In the genomic region with DNA sequence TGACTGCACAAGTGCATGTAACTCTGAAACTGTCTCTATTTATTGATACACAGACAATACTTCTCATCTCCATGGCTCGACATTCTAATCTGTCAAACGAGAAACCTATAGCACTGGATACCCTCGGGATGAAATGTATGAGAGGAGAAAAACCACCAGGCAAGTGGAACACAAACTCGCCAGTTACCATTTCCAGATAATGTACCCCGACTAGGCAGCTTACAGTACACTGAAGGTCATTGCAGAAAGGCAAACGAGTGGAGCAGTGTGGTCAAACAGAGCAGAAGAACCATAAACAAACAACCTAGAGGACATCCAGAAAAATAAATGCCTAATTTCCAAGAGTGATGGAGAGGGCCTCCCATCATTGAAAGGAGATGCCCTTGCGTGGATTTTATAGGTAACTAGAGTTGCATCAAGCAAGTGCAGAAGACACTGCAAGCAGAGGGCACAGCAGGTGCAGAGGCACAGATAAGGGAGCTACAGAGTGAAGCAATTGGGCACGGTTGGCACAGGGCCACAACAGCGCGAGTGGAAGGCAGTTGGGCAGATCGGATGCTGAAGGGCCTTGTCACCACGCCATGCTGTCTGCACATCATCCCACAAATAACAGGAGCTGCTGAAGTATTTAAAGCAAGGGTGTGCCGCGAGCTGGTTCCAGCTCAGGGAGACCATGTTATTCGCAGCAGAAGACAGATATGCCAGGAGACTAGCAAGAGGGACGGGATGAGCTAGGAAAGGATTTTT, we compare ENCODE assay signal across 9 mouse cellular contexts.
DNase-seq lines count a peak whose midpoint lies in the region; ATAC-seq and TF ChIP-seq lines count a peak whose summit lies in the region.
"Had no signal": no experiment of that assay in that cellular context is flagged by ENCODE, and none has a peak within 500 bp of the region (broad histone marks: within the 10 kb centered on the region; RNA-seq: fewer than 3 reads in every experiment).

No protein-coding gene starts in this region.

- no peak overlapping the region for H3K27ac ChIP-seq in forebrain, embryonic 15.5 days (replicated peaks)
- no peak overlapping the region for H3K27ac ChIP-seq in forebrain, embryonic 12.5 days
- no peak overlapping the region for H3K27ac ChIP-seq in cortical plate, adult 2 months (ENCODE audit: insufficient read depth, low read length)
- peak overlapping the region; percentile 71 for H3K27ac ChIP-seq in heart, embryonic 16.5 days (ENCODE audit: low read length)
- H3K27ac ChIP-seq in liver, postnatal 0 days (ENCODE audit: low read depth): peak overlapping the region; percentile 65
- H3K27ac ChIP-seq: embryonic facial prominence, embryonic 12.5 days had no signal

- ATAC-seq in forebrain, embryonic 15.5 days (replicated peaks): 0 out of 2 replicates have a peak, but pooled peaks have one; percentile 60
- ATAC-seq in forebrain, embryonic 12.5 days (ENCODE audit: low FRiP score): no peak
- peak; percentile 94 for ATAC-seq in heart, embryonic 16.5 days (replicated peaks; ENCODE audit: extremely low read depth, insufficient read depth, low FRiP score)
- ATAC-seq in liver, postnatal 0 days: peak; percentile 97

- peak; percentile 95 for TF ChIP-seq EP300 in liver, postnatal 0 days (IDR thresholded peaks at IDR 0.05; ENCODE audit: low read depth)

- H3K4me1 ChIP-seq in forebrain, embryonic 15.5 days: peaks cover 19% of the 10 kb centered on the region
- peaks cover 11% of the 10 kb centered on the region for H3K4me1 ChIP-seq in forebrain, embryonic 12.5 days
- H3K4me1 ChIP-seq in cortical plate, adult 2 months (ENCODE audit: control insufficient read depth, insufficient read depth, low read length): peaks cover 4% of the 10 kb centered on the region
- H3K4me1 ChIP-seq in heart, embryonic 16.5 days (ENCODE audit: control insufficient read depth, insufficient read depth, low read length): peaks cover 17% of the 10 kb centered on the region
- H3K4me1 ChIP-seq in liver, postnatal 0 days (ENCODE audit: insufficient read depth): peaks cover 10% of the 10 kb centered on the region

- no peak overlapping the region for H3K9ac ChIP-seq in forebrain, embryonic 15.5 days (replicated peaks)
- no peak overlapping the region for H3K9ac ChIP-seq in forebrain, embryonic 12.5 days
- H3K9ac ChIP-seq in heart, embryonic 16.5 days (ENCODE audit: low read length): no peak overlapping the region
- no peak overlapping the region for H3K9ac ChIP-seq in liver, postnatal 0 days (replicated peaks)
- H3K9ac ChIP-seq: embryonic facial prominence, embryonic 12.5 days had no signal

- no peak overlapping the region for H3K4me2 ChIP-seq in forebrain, embryonic 15.5 days (replicated peaks)
- no peak overlapping the region for H3K4me2 ChIP-seq in forebrain, embryonic 12.5 days
- H3K4me2 ChIP-seq in heart, embryonic 16.5 days (ENCODE audit: low read depth, low read length): peak overlapping the region; percentile 33
- peak overlapping the region; percentile 31; the same call in 1 of the 2 replicates for H3K4me2 ChIP-seq in liver, postnatal 0 days (ENCODE audit: low read depth, low read length)
- H3K4me2 ChIP-seq: embryonic facial prominence, embryonic 12.5 days had no signal

- peak; percentile 53 for DNase-seq in Muller cell, postnatal 12 days (ENCODE audit: inconsistent ontology term)
- peak; percentile 89 for DNase-seq in liver, postnatal 0 days
- DNase-seq in thymus, postnatal 36 days: peak; percentile 22 to 40
- no peak for DNase-seq in urinary bladder, adult 18-20 months (ENCODE audit: low spot score in 2 of 2)

- WGBS in forebrain, embryonic 15.5 days: 63% methylated on average over 16 of the region's 16 CpGs
- WGBS in forebrain, embryonic 12.5 days: 88% methylated on average over 16 of the region's 16 CpGs
- WGBS in heart, embryonic 16.5 days: 33% methylated on average over 16 of the region's 16 CpGs
- WGBS in liver, postnatal 0 days (ENCODE audit: insufficient replicate concordance): 37% methylated on average over 16 of the region's 16 CpGs

- H3K27me3 ChIP-seq in forebrain, embryonic 15.5 days: no peaks in the 10 kb centered on the region
- 0 out of 2 replicates have a peak, but pooled peaks cover 10% of the 10 kb centered on the region for H3K27me3 ChIP-seq in forebrain, embryonic 12.5 days
- H3K27me3 ChIP-seq in heart, embryonic 16.5 days (ENCODE audit: control insufficient read depth, insufficient read depth, low read length): no peaks in the 10 kb centered on the region
- no peaks in the 10 kb centered on the region for H3K27me3 ChIP-seq in liver, postnatal 0 days (ENCODE audit: insufficient read depth, low read length)
- H3K27me3 ChIP-seq: embryonic facial prominence, embryonic 12.5 days had no signal

- no peaks in the 10 kb centered on the region for H3K9me3 ChIP-seq in forebrain, embryonic 15.5 days
- no peaks in the 10 kb centered on the region for H3K9me3 ChIP-seq in forebrain, embryonic 12.5 days
- no peaks in the 10 kb centered on the region for H3K9me3 ChIP-seq in heart, embryonic 16.5 days (replicated peaks; ENCODE audit: control insufficient read depth, low read length)
- H3K9me3 ChIP-seq in liver, postnatal 0 days (ENCODE audit: low read length): no peaks in the 10 kb centered on the region
- H3K9me3 ChIP-seq: embryonic facial prominence, embryonic 12.5 days had no signal

- no peaks in the 10 kb centered on the region for H3K36me3 ChIP-seq in forebrain, embryonic 15.5 days
- H3K36me3 ChIP-seq in forebrain, embryonic 12.5 days (replicated peaks): no peaks in the 10 kb centered on the region
- H3K36me3 ChIP-seq in heart, embryonic 16.5 days (ENCODE audit: control insufficient read depth, insufficient read depth): no peaks in the 10 kb centered on the region
- H3K36me3 ChIP-seq in liver, postnatal 0 days (replicated peaks; ENCODE audit: insufficient read depth, low read length): no peaks in the 10 kb centered on the region
- H3K36me3 ChIP-seq: embryonic facial prominence, embryonic 12.5 days had no signal

- TF ChIP-seq POLR2A in cortical plate, adult 2 months (IDR thresholded peaks at IDR 0.05; ENCODE audit: extremely low read depth, insufficient read depth, low read length): 0 out of 2 replicates have a peak, but pooled peaks have one; percentile 12

- no peak overlapping the region for H3K4me3 ChIP-seq in forebrain, embryonic 15.5 days
- no peak overlapping the region for H3K4me3 ChIP-seq in forebrain, embryonic 12.5 days (replicated peaks)
- H3K4me3 ChIP-seq in cortical plate, adult 2 months (ENCODE audit: insufficient read depth, low read length): no peak overlapping the region
- H3K4me3 ChIP-seq in heart, embryonic 16.5 days (ENCODE audit: low read length): no peak overlapping the region
- H3K4me3 ChIP-seq in liver, postnatal 0 days (ENCODE audit: low read depth, low read length): no peak overlapping the region
- H3K4me3 ChIP-seq: embryonic facial prominence, embryonic 12.5 days had no signal

- TF ChIP-seq CTCF in cortical plate, adult 2 months (IDR thresholded peaks at IDR 0.05; ENCODE audit: extremely low read depth, insufficient read depth, low read length): no peak
- TF ChIP-seq CTCF in liver, postnatal 0 days (IDR thresholded peaks at IDR 0.05; ENCODE audit: low read depth): no peak

Comparison
In these comparisons a context has a peak if more than half of its experiments do, and no peak if none do; other contexts are left out.
1. H3K27ac ChIP-seq: peak in heart, embryonic 16.5 days (single experiment) and liver, postnatal 0 days (single experiment); none in forebrain, embryonic 15.5 days (single experiment), forebrain, embryonic 12.5 days (single experiment) and cortical plate, adult 2 months (single experiment).
2. H3K4me2 ChIP-seq: peak in heart, embryonic 16.5 days (single experiment) and liver, postnatal 0 days (single experiment); none in forebrain, embryonic 15.5 days (single experiment) and forebrain, embryonic 12.5 days (single experiment).
3. DNase-seq: peak in Muller cell, postnatal 12 days (single experiment), liver, postnatal 0 days (single experiment) and thymus, postnatal 36 days (2 of 2); none in urinary bladder, adult 18-20 months (0 of 2).